Mouse (Mus musculus) layer of hippocampus, postnatal 14 days (tissue): ENCODE measurements at regions not wholly inside any gene's neighbourhood (a gene's known extent, or its start where the extent isn't known, plus 50 kb on each side); places are given as distances from the start of the nearest gene placed in this dataset.
A peak's percentile ranks its signal among the peaks of the same experiment; 100 is the strongest.

Experiments
- DNase-seq, 2 experiments: peaks; one replicate each; pipeline ENCODE4 v3.0.0; 2021 to 2022; ENCODE audit warnings: low spot score in 2 of 2, mixed read lengths in 1 of 2

GRCm38 (mm10) chr16:75663871-75664270 lies 71.2 kb downstream of the Rbm11 start:
- DNase-seq, result no peak

DNA sequence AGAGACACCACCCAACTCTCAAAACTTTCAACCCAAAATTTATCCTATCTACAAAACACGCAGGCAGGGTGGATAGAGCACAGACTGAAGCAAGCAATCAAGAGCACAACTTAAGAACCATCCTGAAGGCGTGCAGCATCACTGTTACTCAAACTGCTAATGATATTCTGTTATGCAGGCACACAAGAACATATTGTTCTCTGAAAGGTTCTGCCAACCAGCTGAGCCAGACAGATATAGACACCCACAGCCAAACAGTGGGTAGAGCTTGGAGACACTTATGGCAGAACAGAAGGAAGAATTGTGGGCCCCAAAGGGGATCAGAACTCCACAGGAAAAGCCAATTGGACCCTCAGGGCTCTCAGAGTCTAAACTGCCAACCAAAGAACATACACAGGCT lies 74.9 kb downstream of the Rbm11 start:
- DNase-seq, result peak; percentile 7 to 60

DNA sequence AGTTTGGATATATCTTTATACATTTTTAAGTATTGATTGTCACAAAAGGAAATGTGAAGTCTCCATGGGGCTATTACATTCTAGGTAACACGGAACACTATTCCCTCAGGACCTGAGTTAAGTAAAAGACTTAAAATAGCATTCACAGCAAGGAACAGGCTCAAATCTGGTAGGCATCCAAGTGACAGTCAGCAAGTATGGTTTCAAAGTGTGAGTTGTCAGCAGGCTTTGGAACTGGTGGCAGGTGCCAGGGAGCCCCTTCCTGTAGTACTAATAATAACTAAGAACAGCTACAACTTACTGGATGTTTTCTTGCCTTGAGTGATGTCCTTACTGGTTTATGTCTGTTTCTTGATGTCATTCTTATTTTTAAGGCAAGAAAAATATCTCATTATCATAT lies 79.5 kb downstream of the Rbm11 start:
- no peak for DNase-seq

GRCm38 (mm10) chr16:75675871-75676270 lies 83.2 kb downstream of the Rbm11 start:
- DNase-seq, result peak in 1 of 2 experiments; percentile 33

GRCm38 (mm10) chr16:75677180-75677579 lies 84.5 kb downstream of the Rbm11 start:
- no peak for DNase-seq
